Mouse (Mus musculus) cerebellum, postnatal 25 days (tissue): Measurements from ENCODE around the gene Rffl.

Experiments used
- DNase-seq, 2 experiments: peaks; one replicate each; pipeline ENCODE4 v3.0.0; 2021; ENCODE audit warnings: mixed read lengths in 2 of 2

The Rffl gene

DNA sequence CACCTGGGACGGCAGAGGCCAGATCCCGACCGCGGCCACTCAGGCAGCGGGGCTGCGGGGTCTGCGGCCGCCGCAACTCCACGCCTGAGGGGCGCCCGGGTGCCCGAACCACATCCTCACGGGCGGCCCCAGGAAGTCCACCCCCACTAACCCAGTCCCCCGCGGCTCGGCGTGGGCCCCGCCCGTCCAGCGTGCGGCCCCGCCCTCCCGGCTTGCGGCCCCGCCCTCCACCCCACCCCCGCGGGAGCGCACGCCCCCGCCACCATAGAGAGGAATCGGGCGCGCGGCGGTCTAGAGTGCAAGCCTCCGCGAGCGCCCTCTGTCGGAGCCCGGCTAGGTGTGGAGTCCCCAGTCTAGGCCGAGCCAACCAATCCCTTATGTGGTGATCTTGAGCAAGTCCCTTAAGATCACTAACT, at the start of gene Rffl:
TSS of gene Rffl (minus strand) at position 180 of the 416 bp plus-strand sequence.
- peak; percentile 94 to 99 for DNase-seq

DNA sequence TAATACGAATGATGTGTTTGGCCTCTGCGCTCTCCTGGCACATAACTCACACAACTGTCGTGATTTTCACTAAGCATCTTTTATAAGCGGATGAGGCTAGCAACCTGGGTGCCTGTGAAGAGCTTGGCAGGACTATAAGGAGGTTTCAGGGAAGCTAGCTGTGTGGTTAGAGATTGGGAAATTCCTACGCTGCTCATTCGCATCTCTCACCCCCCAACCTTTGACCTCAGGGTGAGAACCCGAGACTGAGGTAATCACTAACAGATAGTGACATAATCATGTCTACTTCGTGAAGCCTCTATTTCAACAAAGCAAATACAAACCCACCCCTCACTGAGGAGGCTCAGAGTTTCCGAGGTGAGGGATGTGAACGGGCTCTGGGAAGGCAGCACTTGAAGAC, 49.8 kb upstream of the Rffl start:
- DNase-seq: no peak

DNA sequence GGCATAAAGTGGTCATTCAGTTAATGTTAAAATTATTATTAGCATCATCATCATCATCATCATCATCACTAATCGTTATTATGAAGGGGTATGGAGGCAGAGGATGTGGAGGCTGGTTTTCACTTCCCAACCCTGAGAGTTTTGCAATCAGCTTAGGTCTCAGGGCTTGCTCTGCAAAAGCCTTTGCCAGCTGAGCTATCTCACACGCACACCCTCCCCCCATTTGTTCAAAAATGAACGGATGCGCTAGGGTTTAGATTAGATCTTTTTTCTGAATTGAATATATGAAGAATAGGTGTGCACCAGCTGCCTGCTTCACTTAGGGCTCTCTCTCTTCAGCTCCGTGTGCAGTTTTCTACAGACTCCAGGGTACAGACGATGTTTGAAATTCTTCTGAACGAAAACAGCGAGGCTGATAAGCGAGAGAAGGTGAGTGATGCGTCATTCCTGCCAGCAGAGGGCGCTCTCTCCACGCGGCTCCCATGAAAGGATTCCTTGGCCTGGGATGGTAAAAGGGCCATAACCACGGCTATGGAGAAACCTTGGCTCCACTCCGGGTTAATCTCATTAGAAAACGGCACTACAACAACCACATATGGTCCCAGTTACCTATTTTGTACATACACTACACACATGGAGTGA, 43.8 kb upstream of the Rffl start:
- DNase-seq: peak; percentile 84 to 89

DNA sequence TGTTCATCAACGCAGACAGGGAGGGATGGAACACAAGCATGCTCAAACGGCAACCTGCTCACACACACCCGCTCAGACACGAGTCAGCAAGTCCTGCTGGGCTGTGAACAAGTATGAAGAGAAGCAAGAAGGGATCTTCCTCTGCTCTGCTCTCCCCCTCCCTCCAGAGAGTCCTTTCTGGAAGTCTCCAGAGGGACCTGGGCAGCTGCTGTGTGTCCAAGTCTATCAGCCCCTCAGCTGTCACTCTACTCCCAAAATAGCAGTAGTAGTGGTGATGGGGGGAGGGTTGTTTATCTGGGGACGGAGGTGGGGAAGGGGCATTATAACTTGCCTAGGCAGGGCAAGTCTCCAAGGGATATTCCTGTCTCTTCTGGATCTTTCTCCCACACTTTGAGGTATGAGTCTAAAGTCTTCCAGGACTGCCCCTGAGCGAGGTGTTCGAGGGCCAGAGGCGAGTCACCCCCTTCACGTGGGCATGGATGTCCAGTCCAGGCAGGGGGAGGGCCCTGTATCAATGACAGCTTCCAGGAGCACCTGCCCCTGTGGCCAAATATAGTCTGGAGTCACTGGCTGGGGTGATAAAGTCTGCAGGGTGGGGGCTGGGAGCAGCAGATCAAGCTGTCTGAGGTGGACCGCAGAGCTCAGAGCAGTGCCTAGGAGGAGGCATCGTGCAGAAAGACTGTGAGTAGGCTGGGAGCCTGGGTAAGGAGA, 39.8 kb upstream of the Rffl start:
- no peak for DNase-seq

DNA sequence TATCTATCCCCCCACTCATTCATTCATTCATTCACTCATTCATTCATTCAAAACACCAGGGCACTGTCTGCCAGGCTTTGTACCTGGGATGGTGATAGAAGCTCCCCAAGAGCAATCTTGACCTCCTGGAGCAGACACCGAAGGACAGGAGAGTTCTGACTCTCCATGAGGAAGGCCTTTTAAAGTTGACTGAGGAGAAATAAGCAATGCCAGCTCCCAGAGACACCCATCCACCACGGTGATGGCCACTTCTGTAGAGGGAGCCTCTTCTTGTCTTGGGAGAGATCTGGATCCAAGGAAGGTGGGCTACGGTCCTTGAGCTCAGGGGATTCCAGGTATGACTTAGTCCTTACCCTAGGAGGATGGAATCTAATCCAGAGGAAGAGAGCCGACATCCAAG, 39.2 kb upstream of the Rffl start, which contains the start of gene Unc45b:
TSS of gene Unc45b (plus strand) at position 301 of the 400 bp plus-strand sequence.
- no peak for DNase-seq

DNA sequence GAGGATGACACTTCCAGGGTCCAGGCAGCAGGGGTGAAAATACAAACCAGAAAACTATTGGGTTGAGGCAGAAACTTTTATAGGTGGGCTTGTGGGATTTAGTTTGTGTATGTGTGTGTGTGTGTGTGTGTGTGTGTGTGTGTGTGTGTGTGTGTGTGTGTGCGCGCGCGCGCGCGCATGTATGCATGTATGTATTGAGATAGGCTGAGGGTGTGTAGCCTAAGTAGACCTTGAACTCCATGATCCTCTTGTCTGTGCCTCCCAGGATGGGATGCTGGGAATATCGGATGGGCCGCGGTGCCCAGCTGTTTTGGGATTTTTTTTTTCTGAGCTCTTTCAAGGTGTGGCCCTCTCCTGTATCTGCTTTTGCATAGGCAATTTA, 37.6 kb upstream of the Rffl start:
- no peak for DNase-seq

DNA sequence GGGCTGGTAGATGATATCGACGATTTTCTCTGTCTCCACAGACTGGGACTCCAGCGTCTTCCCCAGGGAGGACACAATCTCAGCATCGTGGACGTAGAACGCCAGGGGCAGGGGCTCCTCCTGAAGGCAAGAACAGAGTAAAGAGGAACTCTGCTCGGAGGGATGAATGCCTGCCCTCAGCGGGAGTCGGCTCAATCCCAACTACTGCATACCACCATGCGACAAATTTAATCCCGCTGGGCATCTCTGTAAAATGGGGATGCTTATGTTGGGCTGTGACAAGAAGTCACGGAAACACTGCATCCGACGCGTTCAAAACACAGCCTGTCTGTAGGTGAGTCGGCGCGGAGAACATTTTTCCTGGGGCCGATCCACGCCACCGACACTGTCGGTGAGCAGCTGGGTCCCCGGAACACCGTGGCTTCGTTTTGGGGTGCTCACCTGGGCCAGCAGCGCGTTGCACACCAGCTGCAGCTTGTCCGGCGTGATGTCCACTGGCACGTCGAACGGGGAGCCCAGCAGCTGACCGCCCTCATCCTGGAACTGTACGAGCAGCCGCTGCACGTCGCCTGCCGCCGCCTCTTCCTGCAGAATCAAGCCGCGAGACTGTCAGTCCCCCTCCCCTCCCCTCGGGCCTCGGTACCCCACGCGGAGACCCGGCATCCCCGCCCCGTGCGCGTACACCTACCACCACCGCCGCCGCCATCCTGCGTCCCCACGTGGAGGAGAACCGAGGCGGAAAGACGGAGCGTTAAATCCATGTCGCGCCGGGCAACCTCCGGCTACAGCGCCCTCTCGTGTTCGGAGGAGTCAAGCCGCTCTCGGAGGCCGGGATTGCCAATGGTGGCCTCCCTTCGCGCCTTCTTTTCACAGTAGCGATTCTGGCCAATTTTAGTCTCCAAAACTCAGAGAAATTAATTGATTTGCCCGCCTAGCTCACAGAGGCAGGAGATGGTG, 36.9 kb upstream of the Rffl start, which contains the start of gene Nle1:
TSS of gene Nle1 (minus strand) at position 761 of the 957 bp plus-strand sequence.
- peak; percentile 95 to 97 for DNase-seq

DNA sequence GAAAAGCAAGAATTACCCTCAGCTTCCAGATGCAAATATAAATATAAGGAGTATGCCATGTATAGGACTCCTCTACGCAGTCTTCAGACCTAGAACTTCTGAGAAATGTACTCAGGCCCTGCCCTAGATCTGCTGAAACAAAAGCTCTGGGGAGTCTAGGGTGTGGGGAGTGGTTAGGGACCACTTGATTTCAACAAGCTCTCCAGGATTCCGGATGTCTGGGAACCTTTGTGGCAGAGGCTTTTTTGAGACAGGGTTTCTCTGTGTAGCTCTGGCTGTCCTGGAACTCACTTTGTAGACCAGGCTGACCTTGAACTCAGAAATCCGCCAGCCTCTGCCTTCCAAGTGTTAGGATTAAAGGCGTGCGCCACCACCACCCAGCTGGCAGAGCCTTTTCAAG, 34.8 kb upstream of the Rffl start:
- no peak for DNase-seq

DNA sequence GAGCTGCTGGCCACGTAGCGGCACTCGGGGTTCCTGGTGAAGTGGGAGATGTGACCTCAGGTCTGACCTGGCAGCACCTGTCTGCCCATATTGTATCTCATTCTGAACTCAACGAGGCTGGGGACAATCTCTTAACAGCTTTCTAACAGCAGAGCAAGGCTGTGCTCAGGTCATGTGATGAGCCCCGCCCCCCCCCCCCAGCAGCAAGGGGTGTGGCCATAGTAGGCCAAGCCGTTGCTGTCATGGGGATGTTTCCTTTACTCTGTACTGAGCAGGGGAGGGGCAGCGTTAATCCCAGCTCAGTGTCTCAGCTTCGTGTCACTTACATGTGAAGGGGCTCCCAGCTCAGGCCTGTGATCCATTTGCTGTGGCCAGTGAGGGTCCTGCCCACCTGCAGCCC, 33.9 kb upstream of the Rffl start:
- DNase-seq: no peak

DNA sequence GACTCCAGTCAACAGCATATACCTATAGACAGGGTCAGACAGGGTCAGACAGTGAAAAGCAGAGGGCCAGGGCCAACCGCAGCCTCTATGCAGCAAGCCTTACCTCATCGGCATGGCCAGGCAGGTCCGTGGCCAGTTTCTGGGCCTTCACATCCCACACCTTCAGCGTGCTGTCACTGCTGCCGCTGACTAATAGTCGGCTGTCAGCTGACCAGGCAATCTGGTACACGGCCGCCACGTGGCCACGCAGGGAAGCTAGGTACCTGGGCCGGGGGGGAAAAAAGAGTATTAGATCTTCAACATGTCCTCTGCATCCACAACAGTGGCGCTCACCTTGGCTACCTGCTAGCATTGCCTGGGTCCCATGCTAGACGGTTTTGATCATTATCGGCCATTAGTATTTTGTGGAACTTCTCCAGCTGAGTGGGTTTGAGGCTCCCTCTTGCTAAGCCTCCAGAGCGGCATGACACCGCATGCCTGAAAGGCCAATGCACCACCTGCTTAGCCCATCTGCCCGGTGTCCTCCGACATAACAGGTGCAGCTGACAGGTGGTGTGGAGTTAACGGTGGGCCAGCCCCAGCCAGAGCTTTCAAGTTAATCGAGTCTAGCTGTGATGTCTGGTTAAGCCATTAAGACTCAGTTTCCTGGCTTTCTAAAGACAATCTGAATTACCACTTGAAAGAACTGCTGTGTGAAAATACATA, 30.7 kb upstream of the Rffl start:
- DNase-seq: peak; percentile 67 to 76

DNA sequence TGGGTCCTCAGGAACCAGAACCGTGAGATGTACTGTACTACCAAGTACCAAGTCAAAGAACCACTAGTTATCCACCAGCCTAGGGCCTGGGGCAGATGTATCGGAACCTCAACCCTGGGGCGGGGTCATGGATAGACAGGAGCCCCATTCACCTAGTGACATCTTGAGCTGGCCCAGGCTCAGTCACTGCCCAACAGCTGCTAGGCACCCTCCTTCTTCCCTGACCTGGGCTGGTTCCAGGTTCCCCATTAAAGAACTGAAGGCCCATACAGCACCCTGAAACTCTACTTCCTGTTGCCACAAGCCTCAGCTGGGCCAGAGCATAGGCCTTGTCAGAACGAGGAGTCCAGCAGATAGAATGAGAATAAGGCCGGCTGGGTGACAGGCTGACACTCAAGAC, 28.7 kb upstream of the Rffl start:
- no peak for DNase-seq

DNA sequence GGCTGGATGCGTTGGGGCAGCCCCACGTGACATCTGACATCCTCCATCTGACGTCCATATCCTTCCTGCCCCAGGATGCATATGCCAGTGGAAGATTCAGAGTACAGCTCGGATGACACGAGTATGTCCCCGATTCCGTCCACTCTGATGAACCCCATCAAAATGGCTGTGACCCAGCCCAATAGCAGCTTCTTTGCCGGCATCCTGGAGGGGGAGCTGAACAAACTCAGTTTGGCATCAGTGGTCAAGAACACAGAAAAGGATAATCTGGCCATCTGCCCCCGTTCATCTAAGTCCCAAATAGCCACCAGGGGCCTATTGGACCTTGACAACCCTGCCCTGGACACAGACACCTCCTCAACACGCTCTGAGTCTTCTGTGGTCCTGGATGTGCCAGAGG, 26.5 kb upstream of the Rffl start:
- no peak for DNase-seq

DNA sequence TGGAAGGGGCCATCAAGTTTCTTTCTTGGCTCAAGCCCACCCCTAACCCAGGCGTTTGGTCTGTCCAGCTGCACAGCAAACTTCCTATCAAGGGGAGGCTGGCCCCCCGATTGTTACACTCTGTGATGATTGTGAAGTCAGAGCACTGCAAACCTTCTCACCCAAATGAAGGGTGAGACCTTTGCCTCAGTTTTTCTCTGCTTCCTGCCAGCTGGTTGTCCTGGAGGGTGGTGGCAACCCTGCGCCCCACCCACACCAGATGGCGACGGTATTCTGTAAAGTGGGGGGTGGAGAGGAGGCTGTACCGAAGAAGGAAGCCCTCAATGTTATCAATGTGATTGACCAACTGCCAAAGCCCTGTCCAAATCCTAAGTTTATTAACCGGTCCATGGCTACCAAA, 20.9 kb upstream of the Rffl start, which contains the start of gene Fndc8:
TSS of gene Fndc8 (plus strand) at position 189 of the 400 bp plus-strand sequence.
- DNase-seq: no peak

DNA sequence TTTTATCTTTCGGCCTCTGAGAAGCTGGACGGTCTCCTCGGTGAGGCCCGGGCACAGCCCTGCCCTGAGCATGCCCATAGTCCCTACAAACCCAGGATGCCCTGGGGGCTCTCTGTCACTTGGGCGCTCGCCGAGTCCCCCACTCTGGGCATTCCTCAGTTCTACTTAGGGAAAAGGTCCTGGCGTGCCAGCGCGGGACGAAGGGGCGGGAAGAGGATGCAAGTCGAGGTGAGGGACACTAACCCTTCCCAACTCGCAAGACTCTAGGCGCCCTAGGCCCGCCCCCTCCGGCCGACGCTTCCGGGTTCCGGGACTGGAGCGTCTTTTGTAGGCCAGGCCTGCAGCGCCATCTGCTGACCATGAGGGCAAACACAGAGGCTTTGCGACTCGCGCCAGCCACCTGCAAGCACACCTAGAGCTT, 19.3 kb upstream of the Rffl start, which contains the start of gene Rad51d:
TSS of gene Rad51d (minus strand) at position 273 of the 421 bp plus-strand sequence.
- peak; percentile 96 to 97 for DNase-seq

DNA sequence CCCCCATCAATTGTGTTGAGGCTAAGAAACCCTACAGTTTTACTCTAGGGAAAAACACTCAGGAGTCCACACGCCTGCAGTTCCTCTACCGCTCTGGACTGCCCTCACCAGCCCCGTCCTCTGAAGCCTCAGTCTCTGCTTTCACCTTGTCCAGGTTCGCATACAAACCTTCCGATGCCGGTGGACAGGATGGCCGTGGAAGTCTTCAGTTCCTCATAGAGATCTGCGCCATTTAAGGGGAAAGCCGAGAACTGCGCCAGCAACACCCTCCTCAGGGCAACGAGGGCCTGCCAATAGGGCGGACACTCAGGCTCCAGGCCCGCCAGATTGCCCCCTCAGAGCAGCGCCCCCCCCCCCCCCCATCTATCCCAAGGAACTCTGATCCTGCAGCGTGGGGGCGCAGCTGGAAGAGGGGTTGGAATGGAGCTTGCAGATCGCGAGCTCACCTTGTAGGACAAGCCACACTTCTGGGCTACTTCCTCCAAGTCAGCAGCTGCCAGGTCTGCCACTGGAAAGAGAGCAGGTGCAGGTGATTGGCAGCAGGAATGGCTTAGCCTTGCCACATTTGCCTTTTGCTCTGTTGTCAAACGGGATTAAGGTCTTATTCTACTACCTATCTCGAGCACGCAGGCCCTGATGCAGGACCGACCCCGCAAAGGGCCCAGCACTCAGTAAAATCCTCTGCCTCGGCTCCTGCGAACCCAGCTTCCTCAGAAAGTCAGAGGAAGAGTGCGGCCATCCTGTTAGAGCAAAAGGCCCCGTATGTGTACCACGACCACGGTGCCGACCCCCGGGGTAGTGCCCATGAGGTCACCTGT, 18.7 kb upstream of the Rffl start:
- peak; percentile 41 to 45 for DNase-seq

DNA sequence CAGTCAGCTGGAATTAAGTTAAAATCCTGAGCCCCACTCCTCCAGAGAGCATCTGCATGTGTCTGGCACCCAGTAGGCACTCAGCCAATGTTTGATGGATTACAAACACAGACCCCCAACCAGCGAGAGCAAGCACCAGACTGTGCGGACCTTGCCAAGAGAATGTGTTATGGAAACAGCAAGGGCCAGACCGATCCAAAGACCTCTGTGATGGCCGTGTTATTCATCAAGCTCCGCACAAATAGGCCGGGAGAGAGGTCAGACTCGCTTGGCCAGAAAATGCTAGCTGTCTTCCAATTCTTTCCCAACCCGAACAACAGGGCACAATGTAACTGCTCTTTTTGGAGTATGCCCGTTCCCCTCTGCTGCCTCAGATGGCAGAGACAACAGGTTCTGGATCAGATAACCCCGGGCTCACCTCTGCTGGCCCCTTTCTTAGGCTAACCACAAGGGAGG, 17.5 kb upstream of the Rffl start:
- peak in 1 of 2 experiments; percentile 17 for DNase-seq

DNA sequence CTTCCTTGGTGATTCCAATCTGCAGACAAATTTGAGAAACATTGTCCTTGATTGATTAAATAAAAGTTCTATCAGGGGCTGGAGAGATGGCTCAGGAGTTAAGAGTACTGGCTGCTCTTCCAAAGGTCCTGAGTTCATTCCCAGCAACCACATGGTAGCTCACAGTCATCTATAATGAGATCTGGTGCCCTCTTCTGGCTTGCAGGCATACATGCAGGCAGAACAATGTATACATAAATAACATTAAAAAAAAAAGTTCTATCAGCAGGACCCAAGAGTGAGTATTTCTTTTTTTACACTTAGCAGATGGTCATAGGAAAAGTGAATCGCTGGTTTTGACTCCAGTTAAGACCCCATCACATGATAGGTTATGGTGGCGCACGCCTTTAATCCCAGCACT, 15.5 kb upstream of the Rffl start:
- DNase-seq: no peak

DNA sequence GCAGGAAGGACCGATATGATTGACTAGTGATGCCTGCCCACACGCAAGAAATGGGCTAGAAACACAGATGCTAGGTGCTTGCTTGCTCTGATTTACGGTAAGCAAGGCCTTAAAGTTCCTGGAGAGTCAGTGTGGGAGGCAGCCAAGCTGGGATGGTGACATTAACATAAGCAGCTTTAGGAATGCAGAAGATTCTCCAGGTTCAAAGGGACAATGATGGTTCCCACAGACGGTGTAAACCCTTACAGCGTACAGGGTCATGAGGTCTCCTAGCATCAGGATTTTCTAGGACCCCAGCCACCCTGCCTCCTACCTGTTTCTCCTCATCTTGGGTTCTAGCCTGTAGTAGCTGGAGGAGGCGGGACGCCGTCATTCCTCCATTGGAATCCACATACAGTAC, 12.2 kb upstream of the Rffl start:
- no peak for DNase-seq

DNA sequence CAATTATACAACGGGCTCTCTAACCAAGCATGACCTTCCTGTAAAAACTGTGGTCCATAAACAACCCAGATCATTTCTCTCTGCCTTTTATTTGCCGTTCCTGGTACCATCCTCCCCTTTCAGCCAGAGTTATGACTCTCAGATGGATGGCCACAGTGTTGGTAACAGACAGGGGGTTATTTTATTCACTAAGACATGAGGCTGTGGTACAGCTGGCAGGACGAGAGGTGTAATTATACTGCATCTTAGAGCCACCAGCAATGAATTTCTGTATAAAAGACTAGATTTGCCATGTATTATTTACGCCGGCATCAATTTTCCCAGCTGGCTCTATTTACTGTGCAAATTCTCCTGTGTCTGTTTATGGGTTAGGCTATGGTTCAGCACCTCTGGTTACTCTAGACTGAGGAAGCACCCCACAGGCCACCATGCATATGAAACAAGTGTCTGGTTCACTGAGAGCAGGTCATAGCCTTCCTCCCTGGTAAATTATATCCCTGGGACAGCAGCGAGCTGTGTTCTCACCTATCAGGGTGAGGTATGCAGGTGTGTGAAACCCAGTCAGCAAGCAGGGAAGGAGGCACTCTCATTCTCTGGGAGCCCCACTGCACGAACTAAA, 6.8 kb upstream of the Rffl start:
- DNase-seq: no peak

DNA sequence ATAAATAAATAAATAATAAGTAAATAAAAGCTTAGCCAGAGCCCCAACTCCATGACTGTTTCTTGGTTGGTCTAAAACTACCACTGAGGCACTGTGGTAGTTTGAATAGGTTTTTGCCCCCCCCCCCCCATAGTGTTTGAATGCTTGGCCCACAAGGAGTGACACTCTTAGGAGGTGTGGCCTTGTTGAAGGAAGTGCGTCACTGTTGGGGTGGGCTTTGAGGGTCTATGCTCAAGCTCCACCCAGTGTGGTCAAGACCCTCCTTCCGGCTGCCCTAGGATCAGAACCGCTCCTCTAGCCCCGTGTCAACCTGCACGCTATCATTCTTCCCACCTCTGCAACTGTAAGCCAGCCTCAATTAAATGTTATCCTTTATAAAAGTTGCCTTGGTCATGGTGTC, 4.6 kb upstream of the Rffl start:
- DNase-seq: no peak

DNA sequence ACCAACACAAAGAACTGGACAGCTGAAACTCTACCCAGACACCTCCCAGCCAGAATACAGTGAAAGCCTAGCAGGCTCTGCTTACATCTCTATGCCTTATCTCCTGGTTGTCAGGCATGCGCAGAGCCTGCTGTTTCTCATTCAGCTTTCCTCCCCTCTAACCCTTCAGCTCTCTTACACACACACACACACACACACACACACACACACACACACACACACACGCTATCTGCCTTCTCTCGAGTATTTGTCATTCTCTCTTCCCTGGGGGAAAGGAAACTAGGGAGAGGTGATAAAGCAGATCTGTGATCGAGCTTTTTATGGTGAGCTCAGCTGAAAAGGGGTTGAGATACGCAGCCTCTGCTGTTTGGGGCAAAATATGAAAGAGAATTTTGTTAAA, 3.9 kb upstream of the Rffl start:
- DNase-seq: no peak
